Mouse (Mus musculus): Measurements from ENCODE around the gene Fam20c. TPM values are rescaled to one million over a fixed set of nuclear protein-coding genes. Genes with fewer than 3 reads are reported as not detected.

The Fam20c gene
- total RNA-seq, 2 experiments from 2014 or later, result 16.8 to 21.3 TPM

- intact Hi-C loops (cut with DNase I), result no loop called here
- no peak for DNase-seq
- Histone ChIP-seq H3K27ac (no peak overlapping the region), H3K4me3 (no peak overlapping the region)
- TF ChIP-seq CTCF (IDR thresholded peaks at IDR 0.05), result no peak
Measured at GRCm38 (mm10) chr5:138741516-138741915, 12.8 kb upstream of the Fam20c start.

- H3K4me3 ChIP-seq, result no peak overlapping the region
- intact Hi-C loops (cut with DNase I), result no loop called here
- DNase-seq, result no peak
- H3K27ac ChIP-seq, result no peak overlapping the region
- no peak for TF ChIP-seq CTCF (IDR thresholded peaks at IDR 0.05)
Measured at GRCm38 (mm10) chr5:138742281-138742680, 12.0 kb upstream of the Fam20c start.

- H3K27ac ChIP-seq, result no peak overlapping the region
- TF ChIP-seq CTCF (IDR thresholded peaks at IDR 0.05), result no peak
- no peak overlapping the region for H3K4me3 ChIP-seq
- no peak for DNase-seq
- intact Hi-C loops (cut with DNase I), result no loop called here
Measured at GRCm38 (mm10) chr5:138743631-138744030, 10.7 kb upstream of the Fam20c start.

- TF ChIP-seq CTCF (IDR thresholded peaks at IDR 0.05), result no peak
- no peak overlapping the region for H3K4me3 ChIP-seq
- no peak for DNase-seq
- no peak overlapping the region for H3K27ac ChIP-seq
- intact Hi-C loops (cut with DNase I), result no loop called here
Measured at GRCm38 (mm10) chr5:138745378-138746099, 8.8 kb upstream of the Fam20c start.

GRCm38 (mm10) chr5:138753269-138753668 lies 1.0 kb upstream of the Fam20c start:
- no peak for DNase-seq
- intact Hi-C loops (cut with DNase I), result no loop called here
- no peak for TF ChIP-seq CTCF (IDR thresholded peaks at IDR 0.05)
- H3K4me3 ChIP-seq, result no peak overlapping the region
- H3K27ac ChIP-seq, result no peak overlapping the region

- Histone ChIP-seq H3K4me3 (peak overlapping the region; percentile 91), H3K27ac (peak overlapping the region; percentile 97)
- no peak for TF ChIP-seq CTCF (IDR thresholded peaks at IDR 0.05)
- intact Hi-C loops (cut with DNase I), result no loop called here
- DNase-seq, result peak; percentile 47
Measured at GRCm38 (mm10) chr5:138753946-138754302, 390 bp upstream of the Fam20c start.

- no peak for DNase-seq
- Histone ChIP-seq H3K4me3 (peak overlapping the region; percentile 91), H3K27ac (peak overlapping the region; percentile 97)
- intact Hi-C loops (cut with DNase I), result no loop called here
- TF ChIP-seq CTCF (IDR thresholded peaks at IDR 0.05), result no peak
Measured at GRCm38 (mm10) chr5:138755121-138755452, 773 bp downstream of the Fam20c start.

GRCm38 (mm10) chr5:138755453-138756301 lies 1.4 kb downstream of the Fam20c start:
- Histone ChIP-seq H3K4me3 (peak overlapping the region; percentile 91), H3K27ac (peak overlapping the region; percentile 97)
- peak; percentile 74 for DNase-seq
- no peak for TF ChIP-seq CTCF (IDR thresholded peaks at IDR 0.05)
- intact Hi-C loops (cut with DNase I), result no loop called here

GRCm38 (mm10) chr5:138756311-138757085 lies 2.2 kb downstream of the Fam20c start:
- H3K4me3 ChIP-seq, result peak overlapping the region; percentile 91
- H3K27ac ChIP-seq, result peak overlapping the region; percentile 97
- peak; percentile 79 for DNase-seq
- intact Hi-C loops (cut with DNase I), result no loop called here
- no peak for TF ChIP-seq CTCF (IDR thresholded peaks at IDR 0.05)

- intact Hi-C loops (cut with DNase I), result no loop called here
- Histone ChIP-seq H3K27ac (peak overlapping the region; percentile 97), H3K4me3 (peak overlapping the region; percentile 91)
- no peak for TF ChIP-seq CTCF (IDR thresholded peaks at IDR 0.05)
- no peak for DNase-seq
Measured at GRCm38 (mm10) chr5:138757135-138757534, 2.8 kb downstream of the Fam20c start.

- Histone ChIP-seq H3K27ac (peak overlapping the region; percentile 97), H3K4me3 (peak overlapping the region; percentile 91)
- no peak for TF ChIP-seq CTCF (IDR thresholded peaks at IDR 0.05)
- peak; percentile 53 for DNase-seq
- intact Hi-C loops (cut with DNase I), result no loop called here
Measured at GRCm38 (mm10) chr5:138757616-138758015, 3.3 kb downstream of the Fam20c start.

GRCm38 (mm10) chr5:138758533-138758932 lies 4.2 kb downstream of the Fam20c start:
- DNase-seq, result peak; percentile 76
- Histone ChIP-seq H3K27ac (peak overlapping the region; percentile 97; the same call in 1 of the 2 replicates), H3K4me3 (no peak overlapping the region)
- intact Hi-C loops (cut with DNase I), result no loop called here
- TF ChIP-seq CTCF (IDR thresholded peaks at IDR 0.05), result no peak

All from gastrocnemius, adult 2 months (tissue).